Mouse (Mus musculus) spleen, adult 2 months (tissue): Measurements from ENCODE around the gene Mmp14. TPM values are rescaled to one million over a fixed set of nuclear protein-coding genes. Genes with fewer than 3 reads are reported as not detected.
A peak's percentile ranks its signal among the peaks of the same experiment; 100 is the strongest.

Source experiments
- DNase-seq, 2 experiments: peaks; one replicate each; pipeline versions ENCODE4 v3.0.0 to v3.0.0-alpha.2; 2012 to 2021; ENCODE audit warnings: low spot score in 2 of 2, low read depth in 1 of 2
- H3K27ac ChIP-seq: fragments of 200-500 bp; 2 replicates; pipeline ENCODE4 v1.5.1; 2012; ENCODE audit warnings: low read length, inconsistent platforms; ENCODE audit not compliant: insufficient read depth
- H3K27me3 ChIP-seq: fragments of 200-500 bp; 2 replicates; pipeline ENCODE4 v1.6.1; 2012; ENCODE audit warnings: mild to moderate bottlenecking, moderate library complexity, low read length, inconsistent platforms; ENCODE audit not compliant: control insufficient read depth, insufficient read depth
- H3K36me3 ChIP-seq: fragments of 200-500 bp; 2 replicates; pipeline ENCODE4 v1.6.1; 2012; ENCODE audit warnings: mild to moderate bottlenecking, low read length, inconsistent platforms; ENCODE audit not compliant: control insufficient read depth, insufficient read depth
- H3K4me1 ChIP-seq: fragments of 200-500 bp; 2 replicates; pipeline ENCODE4 v1.6.1; 2011; ENCODE audit warnings: inconsistent platforms; ENCODE audit not compliant: control insufficient read depth, insufficient read depth, insufficient read length
- H3K4me3 ChIP-seq: fragments of 200-500 bp; 2 replicates; pipeline ENCODE4 v1.5.1; 2011; ENCODE audit warnings: mild to moderate bottlenecking, inconsistent platforms; ENCODE audit not compliant: insufficient read depth, insufficient read length; ENCODE audit errors: extremely low read depth
- CTCF ChIP-seq: fragments of 200-500 bp; IDR thresholded peaks from 2 replicates; pipeline ENCODE4 v1.5.1; 2011; ENCODE audit warnings: mild to moderate bottlenecking, inconsistent platforms; ENCODE audit not compliant: insufficient read depth, insufficient read length, insufficient replicate concordance; ENCODE audit errors: extremely low read depth
- POLR2A ChIP-seq: fragments of 200-500 bp; IDR thresholded peaks from 2 replicates; pipeline ENCODE4 v1.6.1; 2011; ENCODE audit warnings: low read depth, low read length, inconsistent platforms
- WGBS: fragments of 180-500 bp; shearing (Covaris S2); methylation state at CpG from one replicate; pipeline ENCODE4 v1.1.7; 2018; 5-methylcytosine and 5-hydroxymethylcytosine counted together
- polyA plus RNA-seq: library from polyadenylated mRNA; depleted of rRNA; stranded (reverse); fragments of >200 nt; gene quantifications from 2 replicates; pipeline ENCODE4 v1.2.3, GENCODE M21; 2012

The Mmp14 gene
- polyA plus RNA-seq, 1 experiment = 42.0 TPM

- H3K4me1 ChIP-seq = peaks cover 21% of the 10 kb centered on the region
- 84% methylated on average over 5 of the region's 5 CpGs for WGBS
- no peak for DNase-seq
- H3K27me3 ChIP-seq = no peaks in the 10 kb centered on the region
- H3K36me3 ChIP-seq = peaks cover 9% of the 10 kb centered on the region
- no peak for TF ChIP-seq POLR2A
- no peak for TF ChIP-seq CTCF
- no peak overlapping the region for H3K4me3 ChIP-seq
- H3K27ac ChIP-seq = no peak overlapping the region
Measured at GRCm38 (mm10) chr14:54474744-54475143, 43.3 kb downstream of the Mmp14 start.

GRCm38 (mm10) chr14:54475941-54476844 is 44.8 kb downstream of the Mmp14 start, which contains the start of gene Rem2:
TSS of gene Rem2 (plus strand) at chr14:54476100.
- H3K27me3 ChIP-seq = no peaks in the 10 kb centered on the region
- TF ChIP-seq CTCF (no peak), POLR2A (no peak)
- DNase-seq = no peak
- H3K27ac ChIP-seq = no peak within 1 kb of the TSS
- 22% methylated on average over 23 of the region's 23 CpGs for WGBS
- H3K36me3 ChIP-seq = no peaks in the 10 kb centered on the region
- H3K4me1 ChIP-seq = peaks cover 28% of the 10 kb centered on the region
- H3K4me3 ChIP-seq = no peak within 1 kb of the TSS

DNA sequence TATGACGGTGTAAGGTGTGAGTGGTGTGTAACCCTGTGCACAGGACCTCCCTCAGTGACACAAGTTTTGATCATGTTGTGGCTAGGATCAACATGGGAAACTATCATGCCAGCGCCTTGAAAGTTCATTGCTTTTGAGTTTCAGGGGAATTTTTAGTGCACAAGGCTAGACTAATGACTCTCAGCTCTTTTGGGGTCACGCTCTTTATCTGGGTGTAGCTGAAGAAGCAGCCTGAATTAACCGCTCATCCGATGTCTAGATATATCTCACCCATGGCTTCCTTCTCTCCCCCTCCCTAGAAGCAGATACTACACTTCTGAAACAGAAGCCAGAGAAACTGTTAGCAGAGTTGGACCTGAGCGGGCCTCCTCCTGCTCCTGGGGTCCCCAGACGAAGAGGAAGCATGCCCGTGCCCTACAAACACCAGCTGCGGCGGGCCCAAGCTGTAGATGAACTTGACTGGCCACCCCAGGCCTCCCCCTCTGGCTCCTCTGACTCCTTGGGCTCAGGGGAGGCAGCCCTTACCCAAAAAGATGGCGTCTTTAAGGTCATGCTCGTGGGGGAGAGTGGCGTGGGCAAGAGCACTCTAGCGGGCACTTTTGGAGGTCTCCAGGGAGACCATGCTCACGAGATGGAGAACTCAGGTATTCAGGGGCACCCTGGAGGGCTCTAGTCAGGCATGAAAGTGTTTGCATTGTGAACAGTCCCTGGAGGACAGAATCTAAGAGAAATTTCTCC is 45.9 kb downstream of the Mmp14 start:
- Histone ChIP-seq H3K36me3 (no peaks in the 10 kb centered on the region), H3K4me1 (peaks cover 34% of the 10 kb centered on the region), H3K4me3 (no peak overlapping the region), H3K27ac (no peak overlapping the region), H3K27me3 (no peaks in the 10 kb centered on the region)
- TF ChIP-seq POLR2A = no peak
- TF ChIP-seq CTCF = no peak
- DNase-seq = no peak
- WGBS = 49% methylated on average over 15 of the region's 15 CpGs

DNA sequence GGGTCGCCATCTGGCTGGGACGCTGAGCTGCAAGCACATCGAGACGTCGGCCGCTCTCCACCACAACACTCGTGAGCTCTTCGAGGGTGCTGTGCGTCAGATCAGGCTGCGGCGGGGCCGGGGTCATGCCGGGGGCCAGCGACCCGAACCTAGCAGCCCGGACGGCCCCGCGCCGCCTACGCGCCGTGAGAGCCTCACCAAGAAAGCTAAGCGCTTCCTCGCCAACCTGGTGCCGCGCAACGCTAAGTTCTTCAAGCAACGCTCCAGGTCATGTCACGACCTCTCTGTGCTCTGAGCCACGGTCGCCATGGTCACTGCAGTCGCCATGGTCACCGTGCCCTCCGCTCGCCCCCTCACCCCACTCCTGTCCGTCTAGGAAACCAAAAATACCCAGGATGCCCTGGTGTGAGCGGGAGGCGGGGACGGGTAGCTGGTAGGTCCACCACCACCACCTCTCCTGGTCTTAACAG is 48.1 kb downstream of the Mmp14 start:
- Histone ChIP-seq H3K36me3 (no peaks in the 10 kb centered on the region), H3K4me3 (peak overlapping the region; percentile 66; the same call in 1 of the 2 replicates), H3K27me3 (no peaks in the 10 kb centered on the region), H3K4me1 (peaks cover 34% of the 10 kb centered on the region), H3K27ac (no peak overlapping the region)
- peak in 1 of 2 experiments; percentile 46 for DNase-seq
- TF ChIP-seq POLR2A (no peak), CTCF (no peak)
- WGBS = 7% methylated on average over 40 of the region's 40 CpGs

- H3K27ac ChIP-seq = peak overlapping the region; percentile 45; the same call in 1 of the 2 replicates
- H3K4me1 ChIP-seq = peaks cover 34% of the 10 kb centered on the region
- H3K36me3 ChIP-seq = no peaks in the 10 kb centered on the region
- 39% methylated on average over 6 of the region's 6 CpGs for WGBS
- no peak for DNase-seq
- H3K27me3 ChIP-seq = no peaks in the 10 kb centered on the region
- TF ChIP-seq CTCF (no peak), POLR2A (no peak)
- no peak overlapping the region for H3K4me3 ChIP-seq
Measured at GRCm38 (mm10) chr14:54480673-54481072, 49.3 kb downstream of the Mmp14 start.

DNA sequence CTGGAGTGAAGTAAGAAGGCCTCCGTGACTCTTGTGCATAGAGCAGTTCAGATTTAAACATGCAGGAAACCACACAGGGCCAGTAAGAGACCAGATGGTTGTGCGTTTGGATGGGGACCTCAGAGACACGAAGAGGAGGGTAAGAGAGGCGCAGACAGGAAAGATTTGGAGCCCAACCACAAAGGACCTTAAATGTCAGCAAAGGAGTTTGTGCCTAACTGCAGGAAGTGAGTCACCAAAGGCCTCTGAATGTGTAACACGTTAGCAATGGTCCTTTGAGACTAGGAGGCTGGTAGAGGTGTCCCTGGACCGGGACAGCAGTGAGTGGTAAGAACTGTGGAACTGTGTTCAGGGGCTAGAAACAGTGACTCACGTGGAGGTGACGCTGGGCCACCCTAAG is 50.0 kb downstream of the Mmp14 start:
- TF ChIP-seq POLR2A = no peak
- TF ChIP-seq CTCF = no peak
- Histone ChIP-seq H3K4me3 (no peak overlapping the region), H3K27ac (peak overlapping the region; percentile 45), H3K36me3 (no peaks in the 10 kb centered on the region), H3K27me3 (no peaks in the 10 kb centered on the region), H3K4me1 (peaks cover 33% of the 10 kb centered on the region)
- 16% methylated on average over 8 of the region's 8 CpGs for WGBS
- no peak for DNase-seq
